Mouse (Mus musculus) neural tube, embryonic 13.5 days (tissue): ENCODE data around the gene Szrd1. TPM values are rescaled to one million over a fixed set of nuclear protein-coding genes. Genes with fewer than 3 reads are reported as not detected.

Experiments used
- ATAC-seq: fragments of 200-750 bp; cut with Nextera tagmentation; 2 replicates; pipeline ENCODE4 v1.8.0; 2017; ENCODE audit warnings: low read depth, mild to moderate bottlenecking, moderate TSS enrichment, moderate library complexity
- H3K27ac ChIP-seq: fragments of 300-500 bp; sonication (generic); replicated peaks from 2 replicates; pipeline ENCODE4 v1.5.1; 2015; ENCODE audit warnings: moderate library complexity, mild to moderate bottlenecking, inconsistent platforms
- H3K27me3 ChIP-seq: fragments of 300-500 bp; sonication (generic); 2 replicates; pipeline ENCODE4 v1.6.1; 2015; ENCODE audit warnings: mild to moderate bottlenecking, inconsistent platforms
- H3K36me3 ChIP-seq: fragments of 300-500 bp; sonication (generic); 2 replicates; pipeline ENCODE4 v1.6.1; 2015; ENCODE audit warnings: mild to moderate bottlenecking, inconsistent platforms
- H3K4me1 ChIP-seq: fragments of 300-500 bp; sonication (generic); replicated peaks from 2 replicates; pipeline ENCODE4 v1.6.1; 2015; ENCODE audit warnings: inconsistent platforms
- H3K4me2 ChIP-seq: fragments of 300-500 bp; sonication (generic); 2 replicates; pipeline ENCODE4 v1.6.1; 2015; ENCODE audit warnings: inconsistent platforms, mild to moderate bottlenecking, moderate library complexity
- H3K4me3 ChIP-seq: fragments of 300-500 bp; sonication (generic); 2 replicates; pipeline ENCODE4 v1.5.1; 2015; ENCODE audit warnings: mild to moderate bottlenecking, inconsistent platforms
- H3K9ac ChIP-seq: fragments of 300-500 bp; sonication (generic); 2 replicates; pipeline ENCODE4 v1.6.1; 2015; ENCODE audit warnings: moderate library complexity, mild to moderate bottlenecking, inconsistent platforms
- H3K9me3 ChIP-seq: fragments of 300-500 bp; sonication (generic); 2 replicates; pipeline ENCODE4 v1.6.1; 2016; ENCODE audit warnings: inconsistent platforms
- WGBS: fragments of 180-500 bp; shearing (Covaris S2); methylation state at CpG from one replicate; pipeline ENCODE4 v1.1.7; 2015; 5-methylcytosine and 5-hydroxymethylcytosine counted together
- polyA plus RNA-seq: library from polyadenylated mRNA; unstranded; fragments of >200 nt; fragmentation: Nextera tagmentation; extraction: Ambion mirVana; gene quantifications from 2 replicates; pipeline ENCODE4 v1.2.1, GENCODE M21; 2015

Szrd1 gene
- polyA plus RNA-seq, 1 experiment from 2014 or later: 27.2 TPM

- WGBS: 83% methylated on average over 17 of the region's 17 CpGs
- ATAC-seq: no peak
- no peaks in the 10 kb centered on the region for H3K27me3 ChIP-seq
- no peaks in the 10 kb centered on the region for H3K9me3 ChIP-seq
- peaks cover 36% of the 10 kb centered on the region for H3K36me3 ChIP-seq
- peak overlapping the region; percentile 98 for H3K4me3 ChIP-seq
- H3K9ac ChIP-seq: peak overlapping the region; percentile 97
- peak overlapping the region; percentile 94 for H3K4me2 ChIP-seq
- H3K27ac ChIP-seq: no peak overlapping the region
- H3K4me1 ChIP-seq: peaks cover 36% of the 10 kb centered on the region
Measured at GRCm38 (mm10) chr4:141076761-141077506, 62.6 kb downstream of the Szrd1 start.

- no peak overlapping the region for H3K4me3 ChIP-seq
- no peak overlapping the region for H3K9ac ChIP-seq
- ATAC-seq: no peak
- peaks cover 36% of the 10 kb centered on the region for H3K4me1 ChIP-seq
- peaks cover 65% of the 10 kb centered on the region for H3K36me3 ChIP-seq
- no peak overlapping the region for H3K4me2 ChIP-seq
- H3K27ac ChIP-seq: no peak overlapping the region
- WGBS: 95% methylated on average over 4 of the region's 4 CpGs
- H3K9me3 ChIP-seq: no peaks in the 10 kb centered on the region
- H3K27me3 ChIP-seq: no peaks in the 10 kb centered on the region
Measured at GRCm38 (mm10) chr4:141074109-141074508, 65.5 kb downstream of the Szrd1 start.

GRCm38 (mm10) chr4:141073661-141074060 is 65.9 kb downstream of the Szrd1 start:
- Histone ChIP-seq H3K27ac (no peak overlapping the region), H3K4me2 (no peak overlapping the region), H3K4me3 (no peak overlapping the region), H3K9me3 (no peaks in the 10 kb centered on the region), H3K27me3 (no peaks in the 10 kb centered on the region), H3K4me1 (peaks cover 36% of the 10 kb centered on the region), H3K36me3 (peaks cover 69% of the 10 kb centered on the region), H3K9ac (no peak overlapping the region)
- WGBS: 89% methylated on average over 9 of the region's 9 CpGs
- no peak for ATAC-seq

DNA sequence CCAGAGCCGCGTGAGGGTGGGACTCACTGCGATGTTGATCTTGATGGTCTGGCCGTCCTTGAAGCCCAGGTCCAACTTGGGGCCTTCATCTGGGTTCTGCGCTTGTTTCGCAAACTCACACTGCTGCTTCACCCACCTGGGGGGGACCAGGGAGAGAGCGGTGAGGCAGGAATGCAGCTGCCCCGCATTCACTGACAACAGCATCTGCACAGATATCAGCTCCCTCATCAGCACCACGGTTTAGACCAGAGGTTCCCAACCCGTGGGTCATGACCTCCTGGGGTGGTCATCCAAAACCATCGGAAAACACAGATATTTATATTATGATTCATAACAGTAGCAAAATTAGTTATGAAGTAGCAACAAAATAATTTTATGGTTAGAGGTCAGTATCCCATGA is 67.1 kb downstream of the Szrd1 start:
- Histone ChIP-seq H3K27me3 (no peaks in the 10 kb centered on the region), H3K4me1 (peaks cover 37% of the 10 kb centered on the region), H3K36me3 (peaks cover 81% of the 10 kb centered on the region), H3K27ac (no peak overlapping the region), H3K4me2 (no peak overlapping the region), H3K4me3 (no peak overlapping the region), H3K9ac (no peak overlapping the region), H3K9me3 (no peaks in the 10 kb centered on the region)
- ATAC-seq: no peak
- WGBS: 91% methylated on average over 11 of the region's 11 CpGs

DNA sequence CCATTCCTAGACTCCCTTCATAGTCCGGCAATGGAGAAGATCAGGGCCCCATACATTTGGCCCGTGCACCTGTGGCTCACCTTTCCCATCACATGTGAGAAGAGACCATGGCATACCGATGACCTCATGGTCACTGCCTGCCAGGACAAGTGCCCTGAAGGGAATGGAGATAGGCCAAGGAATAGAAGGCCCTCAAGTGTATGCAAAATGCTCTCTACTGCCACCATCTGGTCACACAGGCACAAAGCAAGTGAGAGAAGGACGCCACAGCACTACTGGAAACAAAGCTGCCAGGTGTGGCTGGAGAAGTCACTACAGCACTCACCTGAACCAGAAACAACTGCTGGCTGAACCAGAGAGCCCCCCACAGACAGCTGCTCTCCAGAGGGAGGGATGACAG is 69.8 kb downstream of the Szrd1 start:
- H3K27ac ChIP-seq: no peak overlapping the region
- no peak for ATAC-seq
- H3K4me2 ChIP-seq: no peak overlapping the region
- no peak overlapping the region for H3K4me3 ChIP-seq
- WGBS: 61% methylated on average over 4 of the region's 4 CpGs
- H3K4me1 ChIP-seq: peaks cover 21% of the 10 kb centered on the region
- H3K9ac ChIP-seq: no peak overlapping the region
- H3K9me3 ChIP-seq: no peaks in the 10 kb centered on the region
- H3K36me3 ChIP-seq: peaks cover 89% of the 10 kb centered on the region
- H3K27me3 ChIP-seq: no peaks in the 10 kb centered on the region

DNA sequence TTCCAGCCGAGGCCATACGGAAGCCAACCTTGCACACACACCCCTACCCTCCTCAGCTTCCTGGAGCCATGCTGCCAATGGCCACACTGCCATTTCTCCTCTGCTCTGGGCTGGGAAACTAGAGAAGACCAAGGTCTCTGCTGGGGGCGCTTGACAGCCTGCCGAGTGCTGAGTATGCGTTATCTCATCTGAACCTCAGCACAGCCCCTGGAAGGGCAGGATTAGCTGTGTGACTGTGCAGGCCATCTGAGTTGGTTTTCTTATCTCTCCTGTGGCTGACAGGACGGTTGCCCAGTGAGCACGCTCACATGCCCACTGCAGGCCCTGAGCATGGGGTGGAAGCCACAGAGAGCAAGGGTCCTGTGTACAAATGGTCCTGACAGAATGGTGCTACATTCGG is 70.9 kb downstream of the Szrd1 start:
- Histone ChIP-seq H3K27me3 (no peaks in the 10 kb centered on the region), H3K4me2 (no peak overlapping the region), H3K27ac (no peak overlapping the region), H3K9me3 (no peaks in the 10 kb centered on the region), H3K36me3 (peaks cover 83% of the 10 kb centered on the region), H3K9ac (no peak overlapping the region), H3K4me3 (no peak overlapping the region), H3K4me1 (peaks cover 16% of the 10 kb centered on the region)
- no peak for ATAC-seq
- 91% methylated on average over 8 of the region's 8 CpGs for WGBS

DNA sequence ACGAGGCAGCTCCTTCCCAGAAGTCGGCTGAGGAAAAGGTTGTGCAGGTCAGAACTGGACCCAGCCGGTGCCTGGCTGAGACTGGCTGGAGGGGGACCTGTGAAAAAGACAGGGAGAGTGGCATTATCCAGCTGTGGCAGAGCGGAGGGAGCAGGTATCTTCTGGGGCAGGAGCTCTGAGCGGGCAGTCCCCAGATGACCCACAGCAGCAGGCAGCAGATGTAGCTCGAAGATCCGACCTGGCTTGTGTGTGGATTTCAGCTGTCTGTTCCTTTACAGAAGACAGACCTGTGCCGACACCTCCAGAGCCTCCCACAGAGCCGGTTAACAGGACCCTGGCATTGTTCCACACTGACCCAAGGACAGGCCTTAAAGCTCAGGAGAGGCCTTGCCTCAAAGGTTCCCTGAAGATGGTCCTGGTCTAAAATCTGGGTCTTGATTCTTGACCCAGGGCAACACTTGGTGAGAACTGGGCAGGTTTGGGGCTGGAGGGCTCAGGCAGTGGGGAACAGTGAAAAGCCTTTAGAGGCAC is 72.0 kb downstream of the Szrd1 start:
- Histone ChIP-seq H3K9ac (no peak overlapping the region), H3K4me2 (no peak overlapping the region)
- 89% methylated on average over 9 of the region's 9 CpGs for WGBS

DNA sequence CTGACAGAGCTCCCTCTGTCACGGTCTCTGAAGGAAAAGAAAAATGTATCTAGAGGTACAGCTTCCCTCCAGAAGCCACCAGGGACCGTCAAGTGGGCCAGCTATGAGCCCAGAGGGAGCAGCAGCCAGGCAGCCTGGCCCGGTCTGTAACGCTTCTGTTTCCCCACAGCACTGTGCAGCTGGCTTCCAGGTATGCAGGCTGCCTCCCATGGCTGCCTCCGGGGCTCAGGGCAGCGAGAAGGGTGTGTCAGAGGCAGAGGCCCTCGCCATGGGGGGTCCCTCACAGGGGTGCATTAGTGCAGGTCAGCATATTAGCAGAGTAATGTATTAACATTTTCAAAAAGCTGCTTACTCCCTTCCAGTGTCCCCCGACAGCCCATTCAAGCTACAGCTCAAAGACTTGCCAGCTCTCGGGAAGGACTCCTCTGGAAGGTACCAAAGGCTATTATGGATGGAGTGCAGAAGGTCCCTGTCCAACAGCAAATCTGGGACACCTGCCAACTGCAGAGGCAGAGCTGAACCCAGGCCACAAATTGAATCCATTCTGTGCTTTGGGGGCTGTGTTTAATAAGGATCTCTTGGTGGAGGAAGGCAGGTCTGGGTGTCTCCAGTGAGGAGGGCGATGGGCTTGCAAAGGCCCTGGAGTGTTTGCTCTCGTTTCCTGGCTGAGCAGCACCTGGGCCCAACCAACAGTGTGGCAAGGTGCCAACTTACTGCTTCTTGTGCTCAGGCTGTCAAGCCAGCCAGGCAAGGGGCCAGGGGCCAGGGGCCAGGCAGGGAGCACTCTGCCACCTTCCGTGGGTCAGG is 72.7 kb downstream of the Szrd1 start:
- H3K9me3 ChIP-seq: no peaks in the 10 kb centered on the region
- no peak for ATAC-seq
- peaks cover 65% of the 10 kb centered on the region for H3K36me3 ChIP-seq
- no peak overlapping the region for H3K4me3 ChIP-seq
- H3K9ac ChIP-seq: no peak overlapping the region; the same call in 1 of the 2 replicates
- WGBS: 76% methylated on average over 12 of the region's 12 CpGs
- no peaks in the 10 kb centered on the region for H3K27me3 ChIP-seq
- H3K4me2 ChIP-seq: no peak overlapping the region
- H3K4me1 ChIP-seq: peaks cover 14% of the 10 kb centered on the region
- peak overlapping the region; percentile 34 for H3K27ac ChIP-seq

More for the DNA sequence above, 72.0 kb downstream of the Szrd1 start:
- Histone ChIP-seq H3K27ac (peak overlapping the region; percentile 34), H3K9me3 (no peaks in the 10 kb centered on the region), H3K36me3 (peaks cover 72% of the 10 kb centered on the region), H3K27me3 (no peaks in the 10 kb centered on the region), H3K4me3 (no peak overlapping the region), H3K4me1 (peaks cover 14% of the 10 kb centered on the region)
- no peak for ATAC-seq

GRCm38 (mm10) chr4:141065123-141065522 is 74.5 kb downstream of the Szrd1 start:
- Histone ChIP-seq H3K9ac (no peak overlapping the region), H3K9me3 (no peaks in the 10 kb centered on the region), H3K36me3 (peaks cover 47% of the 10 kb centered on the region), H3K27ac (no peak overlapping the region), H3K4me3 (no peak overlapping the region), H3K27me3 (no peaks in the 10 kb centered on the region), H3K4me2 (no peak overlapping the region), H3K4me1 (peaks cover 23% of the 10 kb centered on the region)
- 5% methylated on average over 8 of the region's 8 CpGs for WGBS
- ATAC-seq: 0 out of 2 replicates have a peak, but pooled peaks have one; percentile 4

DNA sequence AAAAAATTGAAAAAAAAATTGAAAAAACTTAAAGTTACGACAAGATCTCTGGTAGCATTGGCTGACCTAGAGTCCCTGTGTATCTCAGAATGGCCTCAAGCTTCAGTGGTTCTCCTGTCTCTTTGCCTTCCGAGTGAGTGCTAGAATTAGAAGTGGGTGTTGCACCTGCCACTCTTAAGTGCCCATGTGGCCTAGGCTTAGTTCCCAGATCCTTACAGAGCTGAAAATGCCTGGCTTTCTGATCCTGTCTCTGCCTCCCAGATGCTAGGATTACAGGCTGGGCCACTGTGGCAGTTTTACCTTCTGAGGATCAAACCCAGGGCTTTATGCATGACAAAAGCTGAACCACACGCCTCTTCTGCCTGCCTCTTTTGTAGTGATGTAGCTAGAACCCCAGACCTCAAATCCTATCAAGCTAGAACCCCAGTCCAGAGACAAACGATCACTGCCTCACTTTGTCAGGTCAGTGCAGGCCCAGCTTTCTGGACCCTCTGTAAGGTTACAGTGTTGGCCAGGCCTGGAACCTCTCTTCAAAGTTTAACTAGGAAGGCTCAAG is 75.4 kb downstream of the Szrd1 start:
- Histone ChIP-seq H3K9ac (no peak overlapping the region), H3K27me3 (no peaks in the 10 kb centered on the region), H3K27ac (no peak overlapping the region), H3K4me1 (peaks cover 32% of the 10 kb centered on the region), H3K9me3 (no peaks in the 10 kb centered on the region), H3K4me2 (no peak overlapping the region), H3K36me3 (peaks cover 38% of the 10 kb centered on the region), H3K4me3 (no peak overlapping the region)
- 84% methylated on average over 4 of the region's 4 CpGs for WGBS
- ATAC-seq: no peak
